Mouse (Mus musculus): ENCODE results near the gene Pdilt.
"Not testable (repeated sequence)": the region's sequence is repeated elsewhere in the genome, so short reads cannot be mapped to it uniquely, and the experiment has no call there.

Pdilt gene

GRCm38 (mm10) chr7:119523389-119523788 is at the start of gene Pdilt:
Gene Pdilt, minus strand, starts transcription at chr7:119523489.
- no peak for DNase-seq

- not testable (repeated sequence) for DNase-seq
Measured at GRCm38 (mm10) chr7:119562476-119562875, 39.2 kb upstream of the Pdilt start.

DNA sequence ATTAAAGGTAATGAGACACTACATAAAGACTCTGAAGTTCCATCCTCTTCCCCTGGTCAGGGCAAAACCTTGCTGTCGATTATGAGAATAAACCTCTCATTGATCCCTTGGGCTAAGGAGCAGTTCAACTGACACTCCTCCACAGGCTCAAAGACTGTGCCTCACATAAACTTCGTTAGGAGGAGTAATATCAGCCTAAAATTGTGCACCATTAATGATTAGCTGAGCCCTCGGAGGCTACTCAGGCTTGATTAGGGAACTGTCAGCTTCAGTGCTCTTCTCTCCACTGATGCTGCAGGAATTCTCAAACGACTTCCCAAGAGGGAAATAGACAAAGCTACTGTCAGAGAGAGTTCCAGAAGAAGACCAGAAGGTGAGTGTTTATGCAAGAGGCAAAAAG is 38.2 kb upstream of the Pdilt start:
- no peak for DNase-seq

DNA sequence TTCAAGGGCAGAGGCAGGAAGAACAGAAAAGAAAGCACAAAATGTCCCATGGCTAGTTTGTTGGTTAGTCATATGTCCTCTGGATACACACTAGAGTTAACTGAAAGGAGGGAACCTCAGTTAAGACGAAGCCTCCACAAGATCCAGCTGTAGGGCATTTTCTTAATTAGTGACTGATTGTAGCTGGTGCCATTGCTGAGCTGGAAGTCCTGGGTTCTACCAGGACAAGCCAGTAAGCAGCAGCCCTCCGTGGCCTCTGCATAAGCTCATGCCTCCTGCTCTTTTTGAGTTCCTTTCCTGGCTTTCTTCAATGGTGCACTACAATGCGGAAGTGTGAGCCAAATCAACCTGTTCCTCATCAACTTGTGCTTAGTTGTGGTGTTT is 37.2 kb upstream of the Pdilt start:
- DNase-seq = no peak

DNA sequence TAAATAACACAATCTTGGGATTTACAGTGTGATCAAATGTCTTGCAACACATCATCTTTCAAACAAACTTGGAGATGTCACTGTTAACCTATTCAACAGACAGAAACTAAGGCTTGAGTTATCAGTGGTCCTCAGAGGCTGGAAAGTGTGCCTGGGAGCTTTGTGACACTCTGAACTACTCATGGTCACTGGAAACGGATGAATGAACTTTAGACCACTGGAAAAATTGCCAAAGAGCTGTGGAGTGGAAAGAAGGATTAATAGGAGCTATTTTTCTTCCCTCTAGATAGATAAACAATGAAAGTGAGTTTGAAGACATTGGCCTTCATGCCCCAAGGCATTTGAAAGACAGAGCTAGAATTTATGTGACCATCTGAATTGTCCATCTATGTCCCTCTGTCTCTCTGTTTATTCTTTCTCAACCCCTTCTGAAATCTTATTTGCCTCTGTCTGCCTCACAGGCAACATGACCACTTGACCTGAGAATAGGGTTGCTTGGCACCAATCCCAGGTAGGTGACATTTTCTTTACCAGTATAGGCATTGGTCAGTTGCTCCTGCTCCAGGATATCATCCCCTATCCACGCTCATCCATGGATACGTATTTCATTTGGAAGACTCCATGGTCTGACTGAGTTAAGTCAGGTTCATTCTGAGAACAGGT is 36.6 kb upstream of the Pdilt start:
- DNase-seq = no peak

- no peak for DNase-seq
Measured at GRCm38 (mm10) chr7:119554040-119554439, 30.8 kb upstream of the Pdilt start, which contains the start of gene Acsm2. Gene Acsm2, plus strand, starts transcription at chr7:119554340.

DNA sequence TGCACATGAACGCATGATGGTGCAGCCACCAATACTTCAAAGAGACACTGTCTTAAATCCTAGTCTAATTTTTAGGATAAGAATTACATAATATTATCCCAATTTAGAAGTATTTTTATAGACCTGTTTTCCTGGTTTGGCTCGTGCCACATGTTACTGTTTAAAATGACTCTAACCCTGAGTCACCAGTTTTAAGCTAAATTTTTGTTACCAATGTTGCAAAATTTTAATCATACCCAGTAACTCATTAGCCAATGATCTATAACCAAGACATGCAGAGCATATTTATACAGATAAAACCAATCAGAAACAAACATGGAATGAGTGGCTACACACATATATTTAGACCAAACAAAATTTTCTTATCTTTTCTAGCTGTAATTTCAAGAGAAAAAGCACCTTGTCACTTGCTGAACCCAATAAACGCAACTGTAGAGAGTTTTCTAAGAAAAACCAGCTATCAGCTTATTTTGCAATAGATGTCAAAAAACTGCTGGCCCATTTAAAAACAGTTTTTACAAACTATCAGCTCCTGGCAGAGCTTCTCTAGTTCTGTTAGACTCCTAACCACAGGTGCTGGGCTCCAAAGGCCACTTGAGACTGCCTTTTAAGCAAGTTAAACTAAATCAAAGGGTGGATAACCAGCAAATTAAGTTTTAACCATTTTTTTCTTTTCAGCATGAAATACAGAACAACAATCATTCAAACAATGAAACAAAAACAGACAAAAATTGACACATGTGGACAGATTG is 27.4 kb upstream of the Pdilt start:
- no peak for DNase-seq

GRCm38 (mm10) chr7:119545572-119545971 is 22.3 kb upstream of the Pdilt start:
- DNase-seq = no peak

DNA sequence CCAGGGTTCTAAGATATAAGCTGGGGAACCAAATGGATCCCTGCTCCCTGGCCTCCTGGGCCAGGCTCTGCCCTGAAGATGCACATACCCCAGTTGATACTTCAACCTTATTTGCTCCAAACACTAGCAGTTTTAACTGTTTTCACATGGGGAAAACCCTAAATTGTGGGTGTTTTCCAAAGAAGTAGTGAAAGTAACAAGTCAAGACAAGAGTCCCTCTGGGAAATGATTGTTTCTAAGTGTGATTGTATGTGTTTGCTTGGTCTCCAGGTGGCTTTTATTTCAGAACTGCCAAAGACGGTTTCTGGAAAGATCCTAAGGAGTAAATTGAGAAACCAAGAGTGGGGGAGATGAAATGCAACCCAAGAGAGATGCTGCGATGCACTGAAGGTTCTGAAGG is 19.2 kb upstream of the Pdilt start:
- DNase-seq = no peak

GRCm38 (mm10) chr7:119534389-119534788 is 11.1 kb upstream of the Pdilt start:
- no peak for DNase-seq

DNA sequence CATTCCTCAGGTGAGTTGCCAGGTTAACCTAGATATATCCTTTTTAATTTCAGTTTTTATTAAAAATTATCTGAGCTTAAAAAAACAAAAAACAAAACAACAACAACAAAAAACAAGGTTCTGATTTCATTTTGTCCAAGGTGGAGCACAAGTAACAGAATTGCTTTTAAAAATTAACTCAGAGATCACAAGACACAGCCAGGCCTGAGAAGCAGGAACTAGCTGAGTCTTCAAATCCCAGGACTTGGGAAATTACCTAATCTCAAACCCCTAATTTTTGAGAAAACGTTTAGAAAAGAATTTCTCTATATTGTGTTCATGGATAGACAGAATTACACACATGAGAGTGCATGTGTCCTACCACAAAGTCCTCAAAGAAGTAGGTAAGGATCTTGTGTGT is 9.6 kb upstream of the Pdilt start:
- DNase-seq = no peak

GRCm38 (mm10) chr7:119528617-119529016 is 5.3 kb upstream of the Pdilt start:
- DNase-seq = no peak

DNA sequence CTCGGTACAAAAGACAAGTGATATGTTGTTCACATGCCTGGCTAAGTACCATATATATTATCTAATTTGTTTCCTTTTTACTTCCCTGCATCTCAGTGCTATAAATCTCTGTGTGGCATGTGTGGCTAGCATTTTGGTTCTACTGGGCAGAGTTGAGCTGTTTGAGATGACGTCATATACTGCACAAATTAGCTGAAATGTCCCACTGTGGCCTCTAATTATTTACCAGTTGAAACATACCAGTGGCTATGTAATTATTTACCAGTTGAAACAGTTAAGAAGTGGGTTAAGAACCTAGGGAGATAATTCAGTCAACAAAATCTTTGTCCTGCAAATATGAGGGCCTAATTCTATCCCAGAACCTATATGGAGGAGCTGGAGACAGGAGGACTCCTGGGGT is 4.3 kb upstream of the Pdilt start:
- DNase-seq = no peak

- no peak for DNase-seq
Measured at GRCm38 (mm10) chr7:119527135-119527534, 3.8 kb upstream of the Pdilt start.

- DNase-seq = no peak
Measured at GRCm38 (mm10) chr7:119526486-119526885, 3.2 kb upstream of the Pdilt start.

- DNase-seq = no peak
Measured at GRCm38 (mm10) chr7:119525881-119526281, 2.6 kb upstream of the Pdilt start.

DNA sequence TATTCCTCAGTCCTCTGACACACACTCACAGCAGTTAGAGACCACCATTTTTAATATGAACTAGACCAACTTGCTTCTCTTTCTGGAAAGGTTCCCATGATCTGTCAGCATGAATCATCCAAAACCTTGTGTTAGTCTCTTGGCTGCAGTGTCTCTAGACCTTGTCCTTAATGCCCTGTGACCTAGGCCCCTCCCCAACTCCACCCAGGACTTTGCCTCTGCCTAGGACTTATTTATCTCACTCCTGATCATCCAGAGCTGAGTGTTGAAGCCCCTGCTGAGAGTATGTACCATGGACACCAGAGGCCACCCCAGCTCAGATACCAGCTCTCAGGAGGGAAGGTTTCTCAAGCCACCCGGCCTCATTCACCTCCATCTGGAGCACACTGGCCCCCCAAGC is 904 bp downstream of the Pdilt start:
- DNase-seq = no peak

- DNase-seq = no peak
Measured at GRCm38 (mm10) chr7:119521816-119522215, 1.5 kb downstream of the Pdilt start.

DNA sequence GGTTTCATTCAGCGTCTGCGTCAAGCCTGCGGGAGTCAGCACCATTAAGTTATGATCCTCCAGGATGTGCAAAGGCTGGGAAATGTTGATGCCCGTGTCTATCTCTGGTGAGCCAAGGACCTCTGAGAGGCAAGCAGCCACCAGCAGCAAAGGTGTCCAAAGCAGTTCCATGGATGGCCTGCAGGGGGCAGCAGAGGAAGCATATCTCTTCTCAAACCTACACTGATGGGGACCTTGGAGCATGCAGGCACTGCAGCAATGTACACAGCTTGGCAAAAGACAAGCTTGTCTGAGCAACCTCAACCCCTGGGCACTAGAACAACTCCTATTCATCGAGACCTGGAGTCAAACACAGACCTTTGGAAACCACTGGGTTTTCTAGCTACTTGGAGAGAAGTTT is 3.6 kb downstream of the Pdilt start:
- peak; percentile 73 for DNase-seq

- no peak for DNase-seq
Measured at GRCm38 (mm10) chr7:119519163-119519562, 4.1 kb downstream of the Pdilt start, which contains the start of gene Acsm5. Gene Acsm5, plus strand, starts transcription at chr7:119519463.

GRCm38 (mm10) chr7:119516272-119516558 is 7.1 kb downstream of the Pdilt start:
- DNase-seq = no peak

DNA sequence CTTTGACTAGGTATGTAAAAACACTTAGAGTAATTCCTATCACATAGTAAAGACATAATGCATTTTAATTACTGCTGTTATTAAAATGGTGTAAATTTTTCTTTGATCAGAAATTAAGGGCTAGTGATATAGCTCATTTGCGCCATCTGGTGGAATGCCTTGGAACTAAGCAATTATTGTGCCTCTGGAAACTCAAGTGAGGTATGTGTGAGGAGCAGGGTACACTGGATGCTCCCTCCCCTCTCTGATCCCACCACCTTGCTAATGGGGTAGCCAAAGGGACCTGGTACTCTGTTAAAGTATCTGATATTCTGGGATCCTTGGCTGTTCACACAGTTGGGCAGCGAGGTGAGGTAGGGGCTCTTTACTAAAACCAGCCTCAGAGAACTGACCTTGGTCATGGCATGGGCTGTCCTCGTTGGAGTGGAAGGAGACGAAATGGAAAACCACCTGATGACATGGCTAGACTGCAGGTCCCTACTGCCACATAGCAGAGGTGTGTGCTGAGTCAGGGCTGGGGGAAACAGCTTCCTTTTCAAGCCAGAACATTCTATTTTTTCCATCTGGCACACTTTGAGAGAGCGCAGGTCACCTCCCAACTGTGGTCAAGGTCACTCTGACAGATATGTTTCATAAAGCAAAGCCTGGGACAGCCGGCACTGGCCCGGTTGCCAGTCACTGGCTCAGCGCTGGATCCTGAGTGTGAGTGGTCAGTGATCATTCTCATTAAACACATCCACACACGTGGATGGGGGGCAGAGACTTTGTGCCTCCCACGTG is 7.6 kb downstream of the Pdilt start:
- DNase-seq = peak; percentile 82

DNA sequence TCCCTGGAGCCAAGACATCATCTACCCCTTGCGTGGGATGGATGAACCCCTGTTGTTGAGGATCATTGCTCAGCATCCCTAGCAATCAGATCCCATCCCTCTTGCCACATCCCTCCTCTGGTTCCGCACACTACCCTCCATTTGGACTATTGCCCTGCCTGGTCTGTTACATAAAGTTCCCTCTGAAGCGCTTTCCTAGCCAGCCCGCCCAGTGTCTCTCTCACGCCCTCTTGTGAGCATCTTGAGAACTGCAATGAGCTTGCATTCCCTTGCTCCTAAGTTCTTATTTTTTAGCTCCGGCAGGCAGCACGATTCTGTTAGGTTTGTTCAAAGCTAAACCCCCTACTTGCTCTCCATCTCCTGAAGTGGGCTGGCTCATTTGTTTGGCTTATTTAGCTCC is 10.2 kb downstream of the Pdilt start:
- peak; percentile 46 for DNase-seq

DNA sequence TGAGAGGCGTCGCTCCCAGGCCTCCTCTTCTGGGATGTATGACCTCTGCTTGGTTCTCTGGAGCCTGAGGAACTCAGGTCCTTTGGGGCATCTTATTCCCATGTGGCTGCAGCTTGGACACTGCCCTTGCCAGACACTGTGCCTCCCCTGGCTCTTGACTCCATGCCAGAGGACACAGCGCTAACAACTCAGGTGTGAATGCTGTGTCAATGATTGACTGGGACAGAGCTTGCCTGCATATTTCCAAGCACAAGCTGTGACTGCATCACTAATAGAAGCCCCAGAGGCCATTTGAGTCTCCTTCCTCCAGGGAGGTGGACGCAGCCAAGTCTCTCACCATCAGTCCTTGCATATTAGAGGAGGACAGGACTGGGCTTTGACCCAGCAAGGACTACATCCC is 12.1 kb downstream of the Pdilt start:
- DNase-seq = no peak
